In genomic region chr16:4788176-4788575, GRCm38 (mm10) we compare ENCODE assay signal across 8 mouse cellular contexts. TPM values are rescaled to one million over a fixed set of nuclear protein-coding genes. Genes with fewer than 3 reads are reported as not detected.
A peak's percentile ranks its signal among the peaks of the same experiment; 100 is the strongest.
DNase-seq lines count a peak whose midpoint lies in the region; ATAC-seq and TF ChIP-seq lines count a peak whose summit lies in the region.
"Had no signal": no experiment of that assay in that cellular context is flagged by ENCODE, and none has a peak within 500 bp of the region (broad histone marks: within the 10 kb centered on the region; RNA-seq: fewer than 3 reads in every experiment).

No protein-coding gene starts in this region.

- H3K9ac ChIP-seq in kidney, embryonic 15.5 days, result no peak overlapping the region
- H3K9ac ChIP-seq in hindbrain, postnatal 0 days (replicated peaks; ENCODE audit: low read length), result no peak overlapping the region

- no peak for TF ChIP-seq POLR2A in embryonic fibroblast, embryonic 13.5 days (IDR thresholded peaks at IDR 0.05; ENCODE audit: low read depth, low read length)
- TF ChIP-seq POLR2A in myocyte (IDR thresholded peaks at IDR 0.05; ENCODE audit: insufficient read length, low read depth), result no peak

- H3K27me3 ChIP-seq in kidney, embryonic 15.5 days, result no peaks in the 10 kb centered on the region
- H3K27me3 ChIP-seq in hindbrain, postnatal 0 days (ENCODE audit: insufficient read depth, low read length), result no peaks in the 10 kb centered on the region
- no peaks in the 10 kb centered on the region for H3K27me3 ChIP-seq in myocyte (ENCODE audit: control insufficient read depth, insufficient read depth, insufficient read length)

- no peak overlapping the region for H3ac ChIP-seq in myocyte (ENCODE audit: control insufficient read depth, insufficient read length)

- no peaks in the 10 kb centered on the region for H3K9me3 ChIP-seq in kidney, embryonic 15.5 days (replicated peaks)
- H3K9me3 ChIP-seq in hindbrain, postnatal 0 days (ENCODE audit: low read length), result no peaks in the 10 kb centered on the region

- peak overlapping the region; percentile 86; the same call in 1 of the 2 replicates for H3K4me3 ChIP-seq in kidney, embryonic 15.5 days (replicated peaks)
- peak overlapping the region; percentile 39 for H3K4me3 ChIP-seq in embryonic fibroblast, embryonic 13.5 days (ENCODE audit: insufficient read depth, low read length)
- H3K4me3 ChIP-seq in hindbrain, postnatal 0 days (ENCODE audit: low read length), result peak overlapping the region; percentile 79
- peak overlapping the region; percentile 96 for H3K4me3 ChIP-seq in myocyte

- H3K4me2 ChIP-seq in kidney, embryonic 15.5 days, result peak overlapping the region; percentile 66
- peak overlapping the region; percentile 89 for H3K4me2 ChIP-seq in hindbrain, postnatal 0 days (ENCODE audit: low read depth, low read length)
- peak overlapping the region; percentile 84 for H3K4me2 ChIP-seq in myocyte (ENCODE audit: low read depth)

- H3K4me1 ChIP-seq in kidney, embryonic 15.5 days, result peaks cover 42% of the 10 kb centered on the region
- peaks cover 25% of the 10 kb centered on the region for H3K4me1 ChIP-seq in embryonic fibroblast, embryonic 13.5 days (ENCODE audit: control insufficient read depth, insufficient read depth, low read length)
- peaks cover 27% of the 10 kb centered on the region for H3K4me1 ChIP-seq in hindbrain, postnatal 0 days (ENCODE audit: insufficient read depth, low read length)

- H3K27ac ChIP-seq in kidney, embryonic 15.5 days, result no peak overlapping the region
- no peak overlapping the region for H3K27ac ChIP-seq in embryonic fibroblast, embryonic 13.5 days (ENCODE audit: insufficient read depth, low read length)
- H3K27ac ChIP-seq in hindbrain, postnatal 0 days, result no peak overlapping the region

- peaks cover 63% of the 10 kb centered on the region for H3K79me2 ChIP-seq in myocyte (ENCODE audit: control insufficient read depth, insufficient read depth)

- H3K36me3 ChIP-seq in kidney, embryonic 15.5 days, result peaks cover 10% of the 10 kb centered on the region; the same call in 1 of the 2 replicates
- H3K36me3 ChIP-seq in hindbrain, postnatal 0 days (ENCODE audit: insufficient read depth, low read length), result 0 out of 2 replicates have a peak, but pooled peaks cover 6% of the 10 kb centered on the region
- H3K36me3 ChIP-seq in myocyte (ENCODE audit: control insufficient read depth, insufficient read depth), result no peaks in the 10 kb centered on the region

- no peak for TF ChIP-seq CTCF in embryonic fibroblast, embryonic 13.5 days (IDR thresholded peaks at IDR 0.05; ENCODE audit: borderline replicate concordance, insufficient read depth, low read length)
- no peak for TF ChIP-seq CTCF in hindbrain, postnatal 0 days (IDR thresholded peaks at IDR 0.05; ENCODE audit: low read depth)

- no peak for ATAC-seq in kidney, embryonic 15.5 days (replicated peaks; ENCODE audit: low FRiP score)
- no peak for ATAC-seq in hindbrain, postnatal 0 days

- no peak for DNase-seq in kidney, adult 18-20 months
- no peak for DNase-seq in hindbrain, postnatal 0 days (ENCODE audit: low spot score)
- no peak for DNase-seq in layer of hippocampus, postnatal 25 days (ENCODE audit: extremely low spot score in 1 of 2, low spot score in 1 of 2)
- no peak for DNase-seq in cerebellum, postnatal 25 days

TF ChIP-seq in myocyte, 11 proteins besides CTCF, POLR2A, EP300 and RAD21:
- no peak for TF ChIP-seq POLR2AphosphoS2 (IDR thresholded peaks at IDR 0.05; ENCODE audit: insufficient read length, low read depth)
- TF ChIP-seq CEBPB (IDR thresholded peaks at IDR 0.05; ENCODE audit: insufficient read depth, poor library complexity, severe bottlenecking), result no peak
- no peak for TF ChIP-seq TCF12 (IDR thresholded peaks at IDR 0.05; ENCODE audit: insufficient read depth, poor library complexity, severe bottlenecking)
- TF ChIP-seq E2F4 (IDR thresholded peaks at IDR 0.05; ENCODE audit: insufficient read depth), result no peak
- TF ChIP-seq MYOG (IDR thresholded peaks at IDR 0.05; ENCODE audit: control insufficient read depth in 1 of 3, insufficient read depth in 1 of 3, insufficient read length in 2 of 3, low read depth in 2 of 3), result no peak
- TF ChIP-seq TCF3 (IDR thresholded peaks at IDR 0.05; ENCODE audit: insufficient read length, low read depth), result no peak
- TF ChIP-seq SRF (IDR thresholded peaks at IDR 0.05; ENCODE audit: control insufficient read depth, insufficient read length, low read depth), result no peak
- TF ChIP-seq MAX (IDR thresholded peaks at IDR 0.05; ENCODE audit: low read depth), result no peak
- TF ChIP-seq REST (IDR thresholded peaks at IDR 0.05; ENCODE audit: insufficient read depth, insufficient read length), result no peak
- no peak for TF ChIP-seq MYOD1 (IDR thresholded peaks at IDR 0.05; ENCODE audit: control insufficient read depth in 1 of 3, insufficient read length in 2 of 3, low read depth in 2 of 3)
- no peak for TF ChIP-seq USF1 (IDR thresholded peaks at IDR 0.05; ENCODE audit: low read depth)

RNA-seq across cellular contexts. Expression of gene Cdip1, which starts 1.9 kb away (rescaled TPM):
- polyA plus RNA-seq in kidney, embryonic 15.5 days (2015; fragmentation: Nextera tagmentation; extraction: Ambion mirVana), result 101 and 108 TPM in 2 replicates
- polyA plus RNA-seq in embryonic fibroblast, embryonic 13.5 days (2011; ENCODE audit: insufficient read length, low read depth, missing spikeins), result 30.3 and 34.1 TPM in 2 replicates
- 147 and 148 TPM in 2 replicates for total RNA-seq in hindbrain, postnatal 0 days (2014; rRNA removed)
- polyA plus RNA-seq in hindbrain, postnatal 0 days (2015; fragmentation: Nextera tagmentation; extraction: Ambion mirVana), result 133 and 135 TPM in 2 replicates
- polyA plus RNA-seq in myocyte (2012; fragmentation: generic; extraction: Trizol), result 44.9 TPM
- total RNA-seq in layer of hippocampus, postnatal 25 days (2021), result 100 to 1,000 TPM; 237 to 239 TPM

RNA-seq across cellular contexts. Expression of gene 4930562C15Rik, which starts 47.0 kb away (rescaled TPM):
- 0.19 and 0.83 TPM in 2 replicates for polyA plus RNA-seq in kidney, embryonic 15.5 days (2015; fragmentation: Nextera tagmentation; extraction: Ambion mirVana)
- not detected in 2 replicates for polyA plus RNA-seq in embryonic fibroblast, embryonic 13.5 days (2011; ENCODE audit: insufficient read length, low read depth, missing spikeins)
- 0.47 TPM in 1 of 2 replicates, not detected in the other for total RNA-seq in hindbrain, postnatal 0 days (2014; rRNA removed)
- polyA plus RNA-seq in hindbrain, postnatal 0 days (2015; fragmentation: Nextera tagmentation; extraction: Ambion mirVana), result 0.29 and 0.31 TPM in 2 replicates
- 0.08 TPM for polyA plus RNA-seq in myocyte (2012; fragmentation: generic; extraction: Trizol)
- total RNA-seq in layer of hippocampus, postnatal 25 days (2021), result not detected
- polyA plus RNA-seq: erythroblast, embryonic 14.5 days had no signal

Comparison
In these comparisons a context has a peak if more than half of its experiments do, and no peak if none do; other contexts are left out.
1. H3K4me3 ChIP-seq: peak in every context shown above with its lines; median percentile 96 in myocyte; 86 in kidney, embryonic 15.5 days; 79 in hindbrain, postnatal 0 days; 39 in embryonic fibroblast, embryonic 13.5 days.